In genomic region chr10:63052011-63052410, GRCm38 (mm10) we compare ENCODE assay signal across 27 mouse cellular contexts. TPM values are rescaled to one million over a fixed set of nuclear protein-coding genes. Genes with fewer than 3 reads are reported as not detected.
"Had no signal": no experiment of that assay in that cellular context is flagged by ENCODE, and none has a peak within 500 bp of the region (broad histone marks: within the 10 kb centered on the region; RNA-seq: fewer than 3 reads in every experiment).

No protein-coding gene starts in this region.

- H3K9me3 ChIP-seq: heart, embryonic 13.5 days; heart, embryonic 15.5 days; intestine, embryonic 15.5 days; kidney, embryonic 15.5 days; limb, embryonic 10.5 days; limb, embryonic 12.5 days; liver, embryonic 12.5 days had no signal

- H3K4me1 ChIP-seq: heart, embryonic 15.5 days; intestine, embryonic 15.5 days; liver, embryonic 12.5 days had no signal

- H3K4me3 ChIP-seq: heart, adult 2 months; heart, embryonic 13.5 days; heart, embryonic 15.5 days; intestine, embryonic 15.5 days; kidney, embryonic 15.5 days; layer of hippocampus, adult 2 months; left cerebral cortex, adult 2 months; limb, embryonic 10.5 days; limb, embryonic 12.5 days; liver, embryonic 12.5 days had no signal

- ATAC-seq: forebrain, postnatal 0 days; hindbrain, embryonic 16.5 days; inflammation-experienced regulatory T-cells, adult 6 months; intestine, embryonic 15.5 days; intestine, postnatal 0 days; liver, embryonic 12.5 days had no signal

- H3K27me3 ChIP-seq: heart, embryonic 15.5 days; intestine, embryonic 15.5 days; kidney, embryonic 15.5 days; limb, embryonic 12.5 days had no signal

- DNase-seq: forebrain, postnatal 0 days; gastrocnemius, postnatal 14 days; gastrocnemius, postnatal 36 days; heart, adult 11 months; heart, adult 2 months; heart, postnatal 14 days; heart, postnatal 36 days; kidney, adult 18-20 months; kidney, postnatal 4 days had no signal

- H3K4me2 ChIP-seq: heart, embryonic 11.5 days; heart, embryonic 13.5 days; heart, embryonic 15.5 days; hindbrain, embryonic 14.5 days; intestine, embryonic 15.5 days; kidney, embryonic 15.5 days; limb, embryonic 12.5 days; liver, embryonic 12.5 days had no signal

- H3K9ac ChIP-seq: forebrain, postnatal 0 days; heart, embryonic 13.5 days; heart, embryonic 15.5 days; hindbrain, embryonic 14.5 days; intestine, embryonic 15.5 days; kidney, embryonic 15.5 days; limb, embryonic 12.5 days; liver, embryonic 12.5 days; liver, embryonic 14.5 days had no signal

- H3K27ac ChIP-seq: heart, embryonic 13.5 days; heart, embryonic 15.5 days; hindbrain, embryonic 14.5 days; intestine, embryonic 15.5 days; kidney, embryonic 15.5 days; kidney, postnatal 0 days; layer of hippocampus, adult 2 months; left cerebral cortex, adult 2 months; limb, embryonic 10.5 days; limb, embryonic 12.5 days; liver, embryonic 12.5 days; liver, embryonic 14.5 days had no signal

- H3K36me3 ChIP-seq: heart, embryonic 13.5 days; heart, embryonic 15.5 days; intestine, embryonic 15.5 days; kidney, embryonic 15.5 days; limb, embryonic 10.5 days; limb, embryonic 12.5 days; liver, embryonic 12.5 days had no signal

RNA-seq across cellular contexts. Expression of gene Atoh7, which starts 47.4 kb away (rescaled TPM):
- polyA plus RNA-seq: heart, adult 2 months; heart, embryonic 11.5 days; heart, embryonic 13.5 days; heart, embryonic 15.5 days; heart, postnatal 0 days; inflammation-experienced regulatory T-cells, adult 6 months; intestine, embryonic 15.5 days; intestine, postnatal 0 days; kidney, embryonic 15.5 days; liver, embryonic 12.5 days; liver, embryonic 16.5 days had no signal
